Mouse (Mus musculus) CH12.LX (cell line): Measurements from ENCODE around the gene Prkcsh.

Experiments
- CTCF ChIP-seq, 2 experiments: IDR thresholded peaks in 1 of 2; conservative IDR thresholded peaks in 1 of 2; 2 replicates each; pipeline ENCODE4 v1.5.1; 2011 to 2012; ENCODE audit warnings: low read depth in 2 of 2, low read length in 2 of 2, improper control_type of control experiment in 1 of 2, inconsistent platforms in 1 of 2, mild to moderate bottlenecking in 1 of 2, moderate library complexity in 1 of 2
- NELFE ChIP-seq: IDR thresholded peaks from 2 replicates; pipeline ENCODE4 v1.6.1; 2011; ENCODE audit warnings: low read depth, low read length, improper control_type of control experiment
- POLR2A ChIP-seq: IDR thresholded peaks from 2 replicates; pipeline ENCODE4 v1.6.1; 2011; ENCODE audit warnings: low read depth, mild to moderate bottlenecking, improper control_type of control experiment, low read length
- SIN3A ChIP-seq: IDR thresholded peaks from 2 replicates; pipeline ENCODE4 v1.6.1; 2012; ENCODE audit warnings: low read length, improper control_type of control experiment, inconsistent platforms

- TF ChIP-seq CTCF (conservative IDR thresholded peaks at IDR 0.05 in 1 of 2, IDR thresholded peaks at IDR 0.05 in 1 of 2; ENCODE audit: low read depth in 2 of 2, low read length in 2 of 2) (no peak), POLR2A (no peak), SIN3A (no peak), NELFE (no peak)
These were observed 25.9 kb upstream of the Prkcsh start for GRCm38 (mm10) chr9:21976626-21977175.
